Mouse (Mus musculus) urinary bladder, adult 2 months (tissue): ENCODE data around the gene Stk24. TPM values are rescaled to one million over a fixed set of nuclear protein-coding genes. Genes with fewer than 3 reads are reported as not detected.
"Not testable (repeated sequence)": the region's sequence is repeated elsewhere in the genome, so short reads cannot be mapped to it uniquely, and the experiment has no call there.

Source experiments
- DNase-seq: peaks from one replicate; pipeline ENCODE4 v3.0.0; 2022; ENCODE audit warnings: low spot score
- polyA plus RNA-seq: library from polyadenylated mRNA; depleted of rRNA; stranded (reverse); fragments of >200 nt; gene quantifications from 2 replicates; pipeline ENCODE4 v1.2.3, GENCODE M21; 2012; rRNA removed

Gene Stk24
- 60.4 and 67.3 TPM in 2 replicates for polyA plus RNA-seq

- DNase-seq, result no peak
Observed at GRCm38 (mm10) chr14:121379827-121380145, at the start of gene Stk24. Gene Stk24, minus strand, starts transcription at chr14:121380011.

- DNase-seq, result no peak
Observed at GRCm38 (mm10) chr14:121428148-121428547, 48.3 kb upstream of the Stk24 start.

DNA sequence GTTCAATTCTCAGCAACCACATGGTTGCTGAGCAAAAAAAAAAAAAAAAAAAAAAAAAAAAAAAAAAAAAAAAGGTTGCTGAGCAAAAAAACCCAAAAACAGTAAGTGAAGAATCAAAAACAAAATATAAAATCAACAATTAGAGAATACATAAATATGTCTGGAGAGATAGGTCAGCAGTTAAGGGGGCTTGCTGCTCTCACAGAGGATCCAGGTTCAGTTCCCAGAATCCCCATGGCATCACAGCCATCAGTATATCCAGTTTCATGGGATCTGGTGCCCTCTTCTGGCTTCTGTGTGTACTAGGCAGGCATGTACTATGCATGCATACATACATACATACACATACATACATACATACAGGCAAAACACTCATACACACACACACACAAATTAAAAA, 46.9 kb upstream of the Stk24 start:
- no peak for DNase-seq

GRCm38 (mm10) chr14:121425004-121425793, 45.4 kb upstream of the Stk24 start:
- no peak for DNase-seq

DNA sequence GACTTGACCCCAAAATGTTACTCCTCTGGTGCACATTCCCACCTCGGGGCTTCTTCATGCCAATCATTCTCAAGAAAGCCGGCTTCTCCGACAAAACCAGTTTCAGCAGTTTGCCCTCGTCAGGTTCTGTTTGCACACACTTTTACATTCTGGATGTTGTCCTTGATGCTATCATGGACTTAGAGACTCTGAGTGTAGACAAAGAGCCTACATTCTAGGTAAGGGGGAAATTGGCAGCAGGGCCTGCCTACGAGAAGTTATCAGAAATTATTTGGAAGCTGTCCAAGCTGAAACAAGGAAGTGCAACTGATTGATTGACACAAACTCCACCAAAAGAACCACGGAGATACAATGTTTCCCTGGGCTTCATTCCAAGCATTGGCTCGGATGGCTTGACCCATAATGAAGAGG, 43.5 kb upstream of the Stk24 start:
- no peak for DNase-seq

DNA sequence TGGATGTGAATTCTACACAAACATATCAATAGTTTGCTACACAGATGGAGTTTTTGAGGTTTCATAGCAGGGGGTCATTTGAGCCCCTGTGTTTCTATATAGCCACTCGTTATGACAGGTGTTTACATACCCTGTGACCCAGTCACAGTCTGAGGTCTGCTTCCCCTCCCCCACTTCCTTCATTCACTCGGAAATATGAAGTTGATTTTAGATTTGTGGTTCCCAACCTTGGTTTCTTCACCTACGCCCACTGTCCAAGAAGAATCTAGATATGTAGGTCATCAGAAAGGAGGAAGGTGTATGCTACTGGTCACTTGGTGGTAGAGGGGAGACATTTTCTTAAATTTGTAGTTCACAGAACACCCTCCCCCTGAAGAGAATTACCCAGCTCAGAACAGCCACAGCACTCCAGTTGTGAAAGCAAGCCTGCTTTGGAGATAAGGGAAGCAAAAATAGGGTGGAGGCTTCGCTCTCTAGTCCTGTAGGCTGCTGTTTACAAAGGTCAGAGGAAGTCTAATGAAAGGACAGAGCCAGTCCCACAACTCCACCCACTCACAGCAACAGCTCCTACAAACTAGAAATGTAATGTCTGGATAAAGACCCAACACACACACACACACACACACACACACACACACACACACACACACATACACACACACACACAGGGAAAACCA, 43.0 kb upstream of the Stk24 start:
- DNase-seq, result no peak

DNA sequence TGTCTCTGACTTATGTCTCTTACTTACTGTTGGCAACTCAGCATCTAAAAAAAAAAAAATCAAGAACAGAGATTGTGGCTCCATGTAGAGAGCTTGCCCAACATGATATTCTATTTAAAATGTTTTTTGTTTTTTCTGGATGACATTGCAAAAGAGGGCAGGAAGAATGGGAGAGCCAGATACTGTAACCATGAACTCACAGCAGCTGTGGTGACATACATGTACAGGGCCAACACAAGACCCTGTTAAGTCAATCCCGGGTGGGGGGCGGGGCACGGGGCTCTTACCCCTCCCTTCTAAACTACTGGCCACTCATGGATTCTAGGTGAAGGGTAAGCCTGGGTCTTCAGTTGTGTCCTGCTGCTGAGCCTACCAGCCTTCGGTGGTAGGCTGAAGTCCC, 42.2 kb upstream of the Stk24 start:
- DNase-seq, result no peak

DNA sequence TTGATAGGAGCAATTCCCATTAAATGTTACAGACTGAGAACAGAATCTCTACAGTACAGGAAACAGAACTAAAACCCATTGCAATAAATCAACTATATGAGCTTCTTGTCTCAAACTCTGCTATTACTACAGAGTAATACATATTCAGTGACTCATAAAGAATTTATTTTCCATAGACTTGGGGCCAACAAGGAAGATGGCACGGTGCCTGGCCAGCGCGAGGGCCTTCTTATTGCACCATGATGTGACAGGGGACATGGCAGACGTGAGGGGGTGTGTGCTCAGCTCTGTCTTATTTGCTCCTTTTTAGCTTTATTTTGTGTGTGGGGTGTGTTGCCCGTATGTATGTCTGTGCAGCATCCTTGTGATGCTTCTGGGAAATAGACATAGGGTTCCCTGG, 37.8 kb upstream of the Stk24 start:
- DNase-seq, result peak; percentile 50

DNA sequence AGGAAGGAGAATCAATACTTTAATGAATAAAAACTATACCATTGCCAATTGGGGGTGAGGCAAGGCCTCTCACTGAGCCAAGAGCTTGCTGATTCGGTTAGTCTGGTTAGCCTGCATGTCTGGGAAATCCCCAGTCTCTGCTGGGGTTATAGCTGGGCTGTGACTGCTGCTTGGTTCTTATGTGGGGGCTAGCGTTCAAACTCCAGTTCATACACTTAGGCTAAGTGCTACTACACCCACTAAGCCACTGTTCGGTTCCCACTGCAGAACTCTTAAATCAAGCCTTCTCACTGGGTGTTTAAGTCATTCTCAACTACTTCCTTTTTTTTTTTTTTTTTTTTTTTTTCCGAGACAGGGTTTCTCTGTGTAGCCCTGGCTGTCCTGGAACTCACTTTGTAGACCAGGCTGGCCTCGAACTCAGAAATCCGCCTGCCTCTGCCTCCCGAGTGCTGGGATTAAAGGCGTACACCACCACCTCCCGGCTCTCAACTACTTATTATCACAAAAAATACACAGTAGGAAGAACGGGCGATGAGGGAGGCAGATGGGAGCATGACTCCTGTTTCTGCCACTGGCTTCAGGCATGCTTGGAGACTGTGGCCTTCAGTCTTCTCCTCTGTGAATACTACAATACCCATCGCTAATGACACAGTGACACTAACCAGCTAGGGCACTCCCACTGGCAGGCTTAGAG, 37.0 kb upstream of the Stk24 start:
- DNase-seq, result no peak

DNA sequence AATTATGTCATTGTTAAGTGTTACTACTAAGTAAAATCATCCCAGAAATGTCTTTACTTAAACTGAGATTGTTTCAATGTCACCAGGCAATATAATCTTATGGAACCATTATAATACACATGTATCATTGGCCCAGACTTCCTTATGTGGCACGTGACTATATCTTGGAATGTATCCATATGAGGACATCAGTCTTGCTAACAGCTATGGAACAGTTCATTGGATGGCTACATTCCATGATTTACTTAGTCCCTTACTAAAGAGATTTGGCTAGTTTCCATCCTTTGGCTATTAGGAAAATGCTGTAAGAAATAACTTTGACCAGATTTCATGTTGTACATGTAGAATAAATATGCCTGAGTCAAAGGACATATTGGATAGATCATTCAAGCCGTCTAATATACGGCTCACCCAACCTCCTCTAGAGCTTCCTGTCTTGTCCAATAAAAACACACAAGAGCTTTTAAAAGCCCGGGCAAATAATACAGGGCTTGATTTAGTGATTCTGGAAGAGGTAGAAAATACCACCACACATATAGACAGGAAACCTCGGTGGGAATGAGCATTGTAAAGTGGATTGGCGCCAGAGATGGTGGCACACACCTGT, 34.9 kb upstream of the Stk24 start:
- DNase-seq, result no peak

DNA sequence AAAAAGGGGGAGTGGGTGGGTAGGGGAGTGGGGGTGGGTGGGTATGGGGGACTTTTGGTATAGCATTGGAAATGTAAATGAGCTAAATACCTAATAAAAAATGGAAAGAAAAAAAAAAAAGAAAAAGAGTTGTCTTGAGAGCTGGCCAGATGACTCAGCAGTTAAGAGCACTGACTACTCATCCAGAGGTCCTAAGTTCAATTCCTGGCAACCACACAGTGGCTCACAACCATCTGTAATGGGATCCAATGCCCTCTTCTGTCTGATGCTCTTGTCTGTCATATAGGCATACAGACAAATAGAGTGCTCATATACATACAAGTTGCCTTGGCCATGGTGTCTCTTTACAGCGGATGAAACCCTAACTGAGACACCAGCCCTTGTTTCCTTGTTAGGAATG, 33.9 kb upstream of the Stk24 start:
- not testable (repeated sequence) for DNase-seq

DNA sequence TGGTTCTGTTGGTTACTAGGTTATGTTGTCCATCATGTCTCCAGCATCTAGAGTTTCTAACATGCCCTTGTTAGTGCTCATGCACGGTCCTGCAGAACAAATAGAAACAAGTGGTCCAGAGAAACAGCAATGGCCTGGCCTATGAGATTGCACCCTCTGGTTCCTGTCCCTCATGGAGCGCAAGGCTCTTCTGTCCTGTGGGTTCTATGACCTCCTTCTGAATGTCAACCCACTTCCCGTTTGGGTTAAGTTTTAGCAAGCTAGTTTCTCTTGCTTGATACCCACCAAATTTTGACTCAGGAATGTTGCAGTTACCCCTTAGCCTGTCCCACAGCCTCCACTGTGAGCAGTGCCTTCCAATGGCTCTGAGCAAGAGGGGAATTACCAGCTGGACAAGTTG, 29.1 kb upstream of the Stk24 start:
- no peak for DNase-seq

- DNase-seq, result no peak
Observed at GRCm38 (mm10) chr14:121406943-121407342, 27.1 kb upstream of the Stk24 start.

DNA sequence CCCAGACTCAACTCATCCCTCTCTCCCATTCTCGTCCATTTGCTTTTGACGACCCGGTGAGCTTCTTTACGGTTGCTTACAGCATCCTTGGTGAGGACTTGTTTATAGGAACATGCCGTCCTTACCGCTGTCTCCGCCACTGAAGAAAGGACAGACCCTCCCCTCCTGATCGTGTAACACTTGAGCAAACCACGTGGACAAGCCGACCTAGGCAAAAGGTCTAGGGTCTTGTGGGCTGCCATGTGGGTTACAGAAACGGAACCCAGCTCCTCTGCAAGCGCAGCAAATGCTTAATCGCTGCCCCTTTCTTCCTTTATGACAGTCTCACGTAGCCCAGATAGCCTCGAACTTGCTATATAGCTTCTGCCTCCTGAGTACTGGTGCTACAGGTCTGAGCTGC, 25.7 kb upstream of the Stk24 start:
- no peak for DNase-seq

DNA sequence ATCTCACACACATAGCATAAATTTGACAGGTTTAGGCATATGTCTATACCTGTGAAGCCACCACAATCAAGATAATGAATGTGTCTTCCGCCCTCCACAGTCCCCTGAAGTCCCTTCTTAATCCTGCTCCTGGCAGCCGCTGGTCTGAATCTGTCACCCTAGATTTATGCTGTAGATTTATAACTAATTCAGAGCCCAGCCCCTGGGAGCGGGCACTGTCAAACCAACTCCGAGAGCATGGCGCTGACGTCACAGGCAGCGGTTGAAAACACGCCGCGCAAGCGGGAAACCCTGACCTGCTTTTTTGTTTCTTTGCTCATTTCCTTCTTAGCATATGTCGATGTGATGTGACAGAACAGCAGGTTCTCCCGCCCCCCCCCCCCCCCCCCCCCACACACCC, 25.3 kb upstream of the Stk24 start:
- DNase-seq, result no peak

- no peak for DNase-seq
Observed at GRCm38 (mm10) chr14:121399676-121400075, 19.9 kb upstream of the Stk24 start.

DNA sequence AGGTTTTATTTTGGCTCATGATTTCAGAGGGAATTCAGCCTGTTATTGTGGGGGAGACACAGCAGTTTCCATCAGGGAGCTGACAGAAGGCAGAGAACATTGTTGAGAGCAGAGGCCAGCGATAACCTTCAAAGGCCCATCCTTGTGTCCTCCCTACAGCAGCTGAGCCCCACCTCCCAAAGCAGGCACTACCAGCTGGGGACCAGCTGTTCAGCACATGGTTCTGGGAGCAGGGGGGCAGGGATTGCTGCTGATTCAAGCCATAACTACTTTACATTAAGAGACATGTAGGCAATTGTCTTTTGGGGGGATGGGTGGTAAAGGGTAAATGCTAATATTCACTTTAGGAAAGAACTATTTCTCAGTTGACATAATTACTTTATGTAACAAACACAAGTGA, 17.7 kb upstream of the Stk24 start:
- DNase-seq, result no peak

- no peak for DNase-seq
Observed at GRCm38 (mm10) chr14:121395125-121395524, 15.3 kb upstream of the Stk24 start.

- DNase-seq, result no peak
Observed at GRCm38 (mm10) chr14:121391927-121392326, 12.1 kb upstream of the Stk24 start.

DNA sequence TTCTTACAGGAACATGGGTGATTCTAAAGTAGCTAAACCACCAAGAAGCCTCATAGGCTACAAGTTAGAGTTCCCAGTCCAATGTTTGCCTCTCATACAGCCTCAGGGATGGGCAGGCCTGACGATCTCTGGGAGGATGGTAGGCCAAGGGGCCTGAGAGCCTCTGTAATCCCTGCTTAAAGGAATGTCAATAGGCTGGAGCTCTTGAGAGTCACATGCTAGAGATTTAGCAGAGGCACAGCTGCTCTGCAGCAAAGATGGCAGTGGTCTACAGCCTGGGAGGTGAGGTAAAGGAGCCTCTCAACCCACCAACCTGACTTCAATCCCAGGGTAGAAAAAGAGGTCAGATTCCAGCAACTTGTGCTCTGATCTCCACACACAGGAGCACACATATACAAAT, 7.9 kb upstream of the Stk24 start:
- no peak for DNase-seq

DNA sequence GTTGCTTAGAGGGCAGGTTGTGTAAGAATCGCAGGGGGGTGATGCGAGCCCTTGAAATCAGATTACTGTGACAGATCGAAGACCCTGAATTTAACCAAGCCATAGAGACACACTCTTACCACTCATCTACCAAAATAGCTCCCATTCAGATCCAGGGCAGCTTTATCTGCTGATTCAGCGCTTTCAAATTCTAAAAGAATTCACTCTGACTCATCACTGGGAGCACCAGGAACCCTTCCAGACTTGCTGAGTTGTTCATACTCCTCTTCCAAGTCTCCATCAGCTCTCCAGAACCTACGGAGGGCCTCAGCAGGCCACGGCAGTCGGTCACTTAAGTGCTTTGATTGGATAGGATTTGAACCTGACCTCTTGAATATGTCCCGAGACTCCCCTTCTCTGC, 5.6 kb upstream of the Stk24 start:
- DNase-seq, result no peak

- no peak for DNase-seq
Observed at GRCm38 (mm10) chr14:121383801-121384200, 4.0 kb upstream of the Stk24 start.
